9 mouse cellular contexts compared by ENCODE assay signal in the genomic region with DNA sequence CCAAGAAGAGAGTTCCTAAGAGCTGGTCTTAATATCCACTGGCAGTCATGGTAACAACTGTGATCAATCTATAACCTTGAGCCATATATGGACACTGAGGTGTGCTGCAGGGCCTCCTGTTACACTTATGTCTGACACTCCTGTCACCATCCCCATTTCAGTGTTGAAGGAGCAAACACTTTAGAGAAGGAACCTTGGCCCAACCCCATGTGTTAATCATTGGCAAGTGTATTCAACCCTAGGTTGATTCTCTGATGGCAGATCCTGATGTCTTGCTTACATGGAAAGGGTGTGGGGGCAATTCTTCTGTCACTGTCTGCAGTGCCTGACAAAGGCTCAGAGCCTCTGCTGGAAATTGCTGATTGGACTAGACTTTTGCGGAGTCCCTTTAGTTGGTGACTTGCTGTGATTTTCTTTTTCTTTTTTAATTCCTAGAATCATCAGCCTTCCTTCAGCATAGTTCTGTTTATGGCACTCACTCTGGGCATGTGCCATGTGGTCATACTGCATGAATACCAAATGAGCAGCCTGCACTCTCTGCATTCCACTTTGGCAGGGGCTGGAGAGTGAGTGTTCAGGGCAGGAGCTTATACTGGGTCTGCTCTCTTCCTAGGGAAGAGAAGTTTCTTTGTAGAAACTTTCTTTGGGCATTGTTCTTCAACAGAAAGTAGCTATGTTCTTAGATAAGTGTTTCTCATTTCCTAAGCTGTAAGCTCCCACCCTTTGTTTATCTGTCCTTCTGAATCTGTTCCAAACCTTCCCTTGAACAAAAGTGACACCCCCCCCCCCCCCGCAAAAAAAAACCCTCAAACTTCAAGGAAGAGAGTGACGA.
DNase-seq lines count a peak whose midpoint lies in the region; ATAC-seq lines count a peak whose summit lies in the region.
"Had no signal": no experiment of that assay in that cellular context is flagged by ENCODE, and none has a peak within 500 bp of the region (broad histone marks: within the 10 kb centered on the region; RNA-seq: fewer than 3 reads in every experiment).

No protein-coding gene starts in this region.

- no peaks in the 10 kb centered on the region for H3K27me3 ChIP-seq in neural tube, embryonic 13.5 days
- no peaks in the 10 kb centered on the region for H3K27me3 ChIP-seq in neural tube, embryonic 15.5 days (replicated peaks)
- no peaks in the 10 kb centered on the region for H3K27me3 ChIP-seq in midbrain, embryonic 15.5 days (replicated peaks)

- 0 out of 2 replicates have a peak, but pooled peaks have one; percentile 73 for ATAC-seq in neural tube, embryonic 13.5 days (ENCODE audit: low read depth)
- no peak for ATAC-seq in neural tube, embryonic 15.5 days (ENCODE audit: low FRiP score)
- peak; percentile 85 for ATAC-seq in midbrain, embryonic 15.5 days (replicated peaks)

- H3K27ac ChIP-seq in neural tube, embryonic 13.5 days (replicated peaks) = no peak overlapping the region
- H3K27ac ChIP-seq in neural tube, embryonic 15.5 days (replicated peaks) = no peak overlapping the region
- no peak overlapping the region for H3K27ac ChIP-seq in midbrain, embryonic 15.5 days

- DNase-seq in heart, adult 11 months = peak; percentile 64
- DNase-seq in heart, postnatal 14 days = no peak
- DNase-seq in kidney, adult 8-10 months = peak; percentile 47 to 56
- no peak for DNase-seq in left cerebral cortex, postnatal 10 days (ENCODE audit: extremely low spot score in 1 of 2, low spot score in 2 of 2)
- DNase-seq in right cerebral cortex, adult 2 months (ENCODE audit: low spot score in 2 of 2) = no peak
- DNase-seq: B cell, adult 2 months had no signal

- H3K9me3 ChIP-seq in neural tube, embryonic 13.5 days = no peaks in the 10 kb centered on the region
- no peaks in the 10 kb centered on the region for H3K9me3 ChIP-seq in neural tube, embryonic 15.5 days (replicated peaks)
- no peaks in the 10 kb centered on the region for H3K9me3 ChIP-seq in midbrain, embryonic 15.5 days

- no peak overlapping the region for H3K4me2 ChIP-seq in neural tube, embryonic 13.5 days
- no peak overlapping the region for H3K4me2 ChIP-seq in neural tube, embryonic 15.5 days
- no peak overlapping the region for H3K4me2 ChIP-seq in midbrain, embryonic 15.5 days

- H3K9ac ChIP-seq in neural tube, embryonic 13.5 days = no peak overlapping the region
- H3K9ac ChIP-seq in neural tube, embryonic 15.5 days (replicated peaks) = no peak overlapping the region
- H3K9ac ChIP-seq in midbrain, embryonic 15.5 days = no peak overlapping the region

- H3K4me3 ChIP-seq in neural tube, embryonic 13.5 days = no peak overlapping the region
- no peak overlapping the region for H3K4me3 ChIP-seq in neural tube, embryonic 15.5 days (replicated peaks)
- no peak overlapping the region for H3K4me3 ChIP-seq in midbrain, embryonic 15.5 days

- peaks cover 38% of the 10 kb centered on the region for H3K4me1 ChIP-seq in neural tube, embryonic 13.5 days (replicated peaks)
- peaks cover 28% of the 10 kb centered on the region for H3K4me1 ChIP-seq in neural tube, embryonic 15.5 days
- H3K4me1 ChIP-seq in midbrain, embryonic 15.5 days = peaks cover 17% of the 10 kb centered on the region

- intact Hi-C loops in heart, postnatal 14 days (cut with DNase I) = no loop called here
- intact Hi-C loops in left cerebral cortex, postnatal 10 days (cut with DNase I) = no loop called here

- WGBS in neural tube, embryonic 13.5 days = 62% methylated on average over 3 of the region's 3 CpGs
- 64% methylated on average over 3 of the region's 3 CpGs for WGBS in neural tube, embryonic 15.5 days
- 34% methylated on average over 3 of the region's 3 CpGs for WGBS in midbrain, embryonic 15.5 days

- H3K36me3 ChIP-seq in neural tube, embryonic 13.5 days = no peaks in the 10 kb centered on the region
- no peaks in the 10 kb centered on the region for H3K36me3 ChIP-seq in neural tube, embryonic 15.5 days
- H3K36me3 ChIP-seq in midbrain, embryonic 15.5 days (replicated peaks) = no peaks in the 10 kb centered on the region

Comparison
In these comparisons a context has a peak if more than half of its experiments do, and no peak if none do; other contexts are left out.
1. DNase-seq: peak in heart, adult 11 months (single experiment) and kidney, adult 8-10 months (2 of 2); none in heart, postnatal 14 days (0 of 2), left cerebral cortex, postnatal 10 days (0 of 2) and right cerebral cortex, adult 2 months (0 of 2).